Mouse (Mus musculus): Measurements from ENCODE around the gene Galk1.

The Galk1 gene
- long read RNA-seq, experiment 1, transcript Galk1-201 (8 exons, 1,406 nt) = major isoform, 51 of 56 reads
- long read RNA-seq, experiment 1, partial matches to known transcripts = 4 of 56 reads
- long read RNA-seq, experiment 1, other reads (novel, unspliced or antisense) = 1 of 56 reads
- long read RNA-seq, experiment 2, transcript Galk1-201 (8 exons, 1,406 nt) = major isoform, 80 of 85 reads
- long read RNA-seq, experiment 2, partial matches to known transcripts = 3 of 85 reads
- long read RNA-seq, experiment 2, other reads (novel, unspliced or antisense) = 2 of 85 reads

DNA sequence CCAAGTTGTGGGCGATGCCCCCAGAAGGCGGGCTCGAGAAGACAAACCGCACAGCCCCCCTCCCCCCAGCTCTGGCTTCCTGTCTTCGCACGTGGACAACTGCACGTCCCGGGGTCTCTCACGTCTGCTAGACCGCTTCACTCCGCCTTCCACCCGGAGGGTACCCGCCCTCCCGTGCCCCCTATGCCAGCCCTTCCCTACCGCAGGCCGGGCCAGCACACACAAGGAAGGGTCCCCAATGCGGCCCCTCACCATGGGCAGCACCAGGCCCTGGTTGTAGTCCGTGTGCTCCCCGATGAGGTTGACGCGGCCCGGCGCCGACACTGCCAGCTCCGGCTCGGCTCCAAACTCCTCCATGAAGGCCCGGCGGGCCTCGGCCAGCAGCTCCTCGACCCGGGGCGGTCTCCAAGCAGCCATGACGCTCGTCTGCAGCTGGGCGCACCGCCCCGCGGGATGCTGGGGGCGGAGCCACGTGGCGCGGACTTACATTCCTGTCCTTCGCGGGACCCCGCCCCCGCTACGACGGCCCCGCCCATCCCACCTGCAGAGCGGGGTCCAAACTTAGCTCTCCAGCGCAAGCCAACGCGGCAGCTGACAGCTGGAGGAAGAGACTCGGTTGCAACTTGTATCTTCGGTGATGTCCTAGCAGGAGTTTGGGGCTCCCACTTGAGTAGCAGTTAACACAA lies at the start of gene Galk1:
TSS of gene Galk1 (minus strand) at position 458 of the 686 bp plus-strand sequence.
- intact Hi-C loops (cut with DNase I) = no loop called here

DNA sequence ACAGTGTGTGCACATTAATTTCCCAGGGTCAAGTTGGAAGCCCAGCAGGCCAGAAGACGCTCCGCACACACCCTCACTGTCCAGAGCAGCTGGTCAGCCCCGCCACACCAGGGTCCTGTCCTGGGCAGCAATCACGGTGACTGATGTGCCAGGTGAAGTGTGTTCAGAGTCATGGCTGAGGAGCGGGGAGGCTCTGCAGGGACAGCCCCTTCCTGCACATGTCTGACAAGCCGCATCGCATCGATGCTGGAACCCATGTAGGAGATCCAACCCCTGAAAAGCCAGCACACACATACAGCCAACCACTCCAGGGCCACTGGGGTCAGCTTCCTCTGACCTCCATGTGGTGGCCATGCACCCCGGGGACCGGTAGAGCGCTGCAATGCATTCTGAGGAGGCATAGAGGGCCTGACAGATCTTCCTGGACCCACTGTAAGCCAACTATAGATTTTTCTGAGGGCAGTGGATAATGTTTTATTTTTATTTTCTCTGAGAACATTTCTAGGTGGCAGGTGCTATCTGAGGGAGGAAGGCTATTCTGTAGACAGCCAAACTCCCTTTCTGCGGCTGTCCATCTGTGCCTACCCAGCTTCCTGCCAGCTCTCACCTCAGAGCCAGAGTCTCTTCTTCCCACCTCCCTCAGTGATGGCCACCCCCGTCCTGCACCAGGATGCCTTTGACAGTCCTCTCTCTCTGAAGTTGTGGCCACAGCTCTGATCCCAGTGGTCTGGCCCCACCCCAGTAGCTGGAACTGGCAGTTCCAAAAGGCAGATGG lies 49.3 kb upstream of the Galk1 start:
- intact Hi-C loops (cut with DNase I) = no loop called here

DNA sequence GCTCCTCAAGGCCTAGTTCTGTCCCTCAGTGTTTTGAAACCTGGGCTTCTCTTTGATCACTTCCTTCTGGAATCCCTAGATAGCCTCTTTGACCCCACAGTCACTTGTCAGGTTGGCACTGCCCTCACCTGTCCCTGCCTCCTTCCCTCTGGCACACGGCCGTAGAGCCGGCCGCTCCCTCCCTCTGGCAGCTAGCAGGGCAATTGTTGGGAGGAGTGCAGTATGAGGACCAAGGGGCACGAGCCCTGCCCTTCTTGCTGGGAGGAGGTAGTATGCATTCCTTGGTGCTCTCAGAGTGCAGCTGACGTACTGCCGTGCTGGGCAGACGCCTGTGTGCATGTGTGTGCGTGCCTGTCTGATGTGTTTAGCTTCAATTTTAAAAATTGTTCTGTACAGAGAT lies 48.1 kb upstream of the Galk1 start:
- intact Hi-C loops (cut with DNase I) = no loop called here

DNA sequence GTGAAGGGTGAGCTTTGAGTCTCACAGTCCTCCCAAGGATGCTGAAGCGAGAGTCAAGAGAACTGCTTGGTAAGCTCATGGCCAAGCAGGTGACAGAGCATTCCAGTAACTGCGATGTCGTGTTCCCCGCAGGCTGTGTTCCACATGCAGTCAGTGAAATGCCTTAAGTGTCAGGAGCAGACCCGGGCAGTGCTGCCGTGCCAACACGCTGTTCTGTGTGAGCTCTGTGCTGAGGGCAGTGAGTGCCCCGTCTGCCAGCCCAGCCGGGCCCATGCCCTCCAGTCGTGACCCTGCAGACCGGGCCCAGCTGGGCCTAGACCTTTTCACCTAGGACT lies 47.1 kb upstream of the Galk1 start:
- intact Hi-C loops (cut with DNase I) = no loop called here

DNA sequence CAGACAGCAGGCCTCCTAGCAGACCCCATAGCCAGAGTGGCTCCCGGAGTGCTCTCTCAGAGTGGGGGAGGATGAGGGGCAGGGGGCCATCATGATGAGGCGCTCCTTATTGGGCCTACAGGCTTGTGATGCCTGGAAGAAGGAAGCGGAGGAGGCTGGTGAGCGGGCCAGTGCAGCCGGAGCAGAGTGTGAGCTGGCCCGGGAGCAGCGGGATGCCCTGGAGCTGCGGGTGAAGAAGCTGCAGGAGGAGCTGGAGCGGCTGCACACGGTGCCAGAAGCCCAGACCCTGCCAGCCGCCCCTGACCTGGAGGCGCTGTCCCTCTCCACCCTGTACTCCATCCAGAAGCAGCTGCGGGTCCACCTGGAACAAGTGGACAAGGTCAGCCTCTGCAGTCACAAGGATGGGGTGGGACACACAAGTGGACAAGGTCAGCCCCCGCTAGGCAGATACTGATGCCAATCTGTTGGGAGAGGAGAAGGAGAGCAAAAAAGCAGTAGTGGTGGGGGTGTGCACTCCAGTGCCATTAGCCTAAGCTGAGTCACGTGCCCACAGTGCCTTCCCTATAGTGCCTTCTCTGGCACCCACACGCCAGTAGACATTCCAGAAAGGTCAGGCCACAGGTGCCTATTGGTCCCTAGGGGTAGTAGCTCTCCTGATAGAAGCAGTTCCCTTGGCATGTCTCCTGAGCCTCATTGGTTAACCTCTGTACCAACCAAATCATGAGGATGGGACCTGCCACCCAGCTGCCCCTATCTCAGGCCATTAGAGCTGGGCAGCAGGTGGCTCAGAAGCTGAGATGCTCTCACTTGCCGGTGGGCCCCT lies 46.6 kb upstream of the Galk1 start:
- intact Hi-C loops (cut with DNase I) = no loop called here

DNA sequence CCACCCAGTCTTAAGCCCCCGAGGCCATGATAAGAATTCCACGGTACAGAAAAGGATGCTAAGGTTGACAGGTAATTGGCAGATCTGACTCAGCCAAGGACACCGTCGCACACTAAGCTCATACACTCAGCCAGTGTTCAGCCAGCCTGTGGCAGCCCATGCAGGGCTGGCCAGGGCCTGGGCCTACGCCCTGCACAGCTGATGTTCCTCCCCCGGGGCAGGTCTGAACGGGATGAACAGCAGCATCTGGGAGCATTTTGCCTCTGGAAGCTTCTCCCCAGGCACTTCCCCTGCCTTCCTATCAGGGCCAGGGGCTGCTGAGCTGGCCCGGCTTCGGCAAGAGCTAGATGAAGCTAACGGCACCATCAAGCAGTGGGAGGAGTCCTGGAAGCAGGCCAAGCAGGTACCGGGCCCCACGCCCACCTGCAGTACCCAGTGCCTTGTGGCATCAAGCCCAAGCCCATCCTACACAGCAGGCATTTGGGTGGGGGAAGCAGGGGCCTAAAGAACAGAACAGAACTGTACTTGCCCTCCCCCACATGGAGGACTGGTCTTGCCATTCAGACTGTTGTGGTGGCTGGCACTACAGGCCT lies 45.6 kb upstream of the Galk1 start:
- intact Hi-C loops (cut with DNase I) = no loop called here

DNA sequence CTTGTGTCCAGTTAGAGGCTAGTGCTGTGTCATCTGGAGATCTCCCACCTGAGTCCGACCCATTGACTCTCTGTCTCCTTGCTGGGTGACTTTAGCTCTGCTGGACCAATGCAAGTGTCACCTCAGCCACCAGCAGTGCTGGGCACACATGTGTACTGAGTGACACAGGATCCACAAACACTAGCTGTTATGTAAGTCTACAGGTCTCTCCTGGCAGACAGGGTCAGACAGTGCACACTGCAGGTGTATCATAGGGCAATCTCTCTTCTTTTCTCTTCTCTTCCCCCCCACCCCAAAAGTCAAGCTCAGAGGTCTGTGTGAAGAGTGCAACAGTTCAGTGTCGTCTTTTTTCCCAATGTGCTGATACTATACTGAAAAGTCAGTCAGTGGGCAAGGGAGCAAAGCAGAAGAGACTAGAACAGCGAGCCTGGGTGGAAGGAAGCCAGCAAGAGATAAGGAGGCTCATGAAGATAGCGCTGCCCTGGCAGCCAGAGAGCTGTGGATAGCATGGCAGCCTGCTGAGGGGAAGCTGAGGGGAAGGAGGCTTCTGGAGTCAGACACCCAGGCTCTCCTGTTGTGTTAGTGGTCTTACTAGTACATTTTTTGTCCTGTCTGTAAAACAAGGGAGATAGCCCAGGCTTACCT lies 44.8 kb upstream of the Galk1 start:
- intact Hi-C loops (cut with DNase I) = no loop called here

DNA sequence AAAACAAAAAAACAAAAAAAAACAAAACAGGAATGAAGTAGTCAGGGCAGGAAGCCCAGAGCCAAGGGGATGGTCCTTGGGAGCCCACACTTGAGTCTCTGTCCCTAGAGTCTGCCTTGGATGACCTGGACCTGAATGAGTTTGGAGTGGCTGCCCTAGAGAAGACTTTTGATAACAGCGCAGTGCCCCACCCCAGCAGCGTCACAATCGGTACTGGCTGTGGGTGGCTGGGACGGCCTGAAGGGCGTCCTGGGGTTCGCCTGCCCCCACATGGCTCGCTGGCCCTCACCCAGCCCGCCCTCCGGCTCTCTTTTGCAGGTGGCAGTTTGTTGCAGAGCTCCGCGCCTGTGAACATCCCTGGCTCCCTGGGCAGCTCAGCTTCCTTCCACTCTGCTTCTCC lies 43.4 kb upstream of the Galk1 start:
- intact Hi-C loops (cut with DNase I) = no loop called here

DNA sequence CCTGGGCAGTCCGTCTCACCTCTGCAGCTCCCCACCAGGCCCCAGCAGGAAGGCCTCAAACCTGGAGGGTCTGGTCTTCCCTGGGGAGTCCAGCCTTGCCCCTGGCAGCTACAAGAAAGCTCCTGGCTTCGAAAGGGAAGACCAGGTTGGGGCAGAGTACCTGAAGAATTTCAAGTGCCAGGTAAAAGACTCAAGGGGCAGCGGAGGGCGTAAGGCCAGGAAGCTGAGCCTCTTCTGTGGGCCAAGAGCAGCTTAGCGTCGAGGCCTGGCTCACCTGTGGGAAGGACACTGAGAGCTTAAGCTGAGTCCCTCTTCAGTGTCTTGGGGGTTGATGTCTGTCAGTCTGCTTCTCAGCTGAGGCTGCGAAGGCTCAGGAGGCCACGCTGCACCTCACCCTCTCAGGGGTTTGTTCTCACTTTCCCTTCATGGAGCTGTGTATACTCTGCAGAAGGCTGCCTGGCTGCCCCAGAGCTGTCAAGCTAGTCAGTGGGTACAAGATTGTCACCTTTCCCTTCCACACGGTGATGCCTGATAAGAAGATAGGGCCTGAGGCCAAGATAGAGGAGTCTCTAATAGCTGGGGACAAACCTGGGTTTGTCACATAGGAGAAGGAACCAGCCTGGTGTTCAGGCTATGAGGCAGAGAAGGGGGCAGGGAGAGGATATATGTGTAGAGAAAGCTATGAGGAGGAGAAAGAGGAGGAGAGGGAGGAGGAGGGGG lies 41.2 kb upstream of the Galk1 start:
- intact Hi-C loops (cut with DNase I) = no loop called here

DNA sequence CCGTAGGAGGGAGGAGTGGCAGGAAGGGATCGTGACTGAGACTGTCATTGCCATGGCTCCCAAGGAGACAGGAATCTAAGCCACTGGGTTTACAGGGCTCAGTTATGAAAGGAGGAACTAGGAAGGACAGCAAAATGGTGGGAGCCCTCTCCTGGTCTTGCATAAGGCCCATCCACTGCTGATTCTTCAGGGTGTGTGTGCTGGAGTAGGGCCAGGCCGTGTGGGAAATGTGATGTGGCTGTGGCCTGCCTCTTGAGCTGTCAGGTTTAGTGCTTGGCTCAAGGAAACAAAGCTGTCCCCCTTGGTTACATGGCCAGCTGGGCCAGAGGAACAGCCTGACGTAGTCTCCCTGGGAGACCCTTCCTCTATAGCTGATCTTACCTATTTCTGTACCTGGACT lies 37.7 kb upstream of the Galk1 start:
- intact Hi-C loops (cut with DNase I) = no loop called here

DNA sequence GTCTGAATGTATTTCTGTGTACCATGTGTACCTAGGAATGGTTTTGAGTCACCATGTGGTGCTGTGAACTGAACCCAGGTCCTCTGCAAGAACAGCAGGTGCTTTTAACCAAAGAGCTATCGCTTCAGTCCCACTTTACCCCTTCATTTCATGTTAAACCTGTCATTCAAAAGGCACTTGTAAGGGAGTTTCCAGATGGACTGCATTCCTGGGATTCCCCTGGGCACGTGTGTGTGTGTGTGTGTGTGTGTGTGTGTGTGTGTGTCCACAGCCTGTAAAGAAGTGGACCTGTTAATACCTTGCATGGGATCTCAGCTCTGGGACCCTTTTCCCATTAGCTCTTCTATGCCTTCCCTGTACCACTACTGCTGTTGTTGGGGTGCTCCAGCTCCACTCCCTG lies 37.1 kb upstream of the Galk1 start:
- intact Hi-C loops (cut with DNase I) = no loop called here

DNA sequence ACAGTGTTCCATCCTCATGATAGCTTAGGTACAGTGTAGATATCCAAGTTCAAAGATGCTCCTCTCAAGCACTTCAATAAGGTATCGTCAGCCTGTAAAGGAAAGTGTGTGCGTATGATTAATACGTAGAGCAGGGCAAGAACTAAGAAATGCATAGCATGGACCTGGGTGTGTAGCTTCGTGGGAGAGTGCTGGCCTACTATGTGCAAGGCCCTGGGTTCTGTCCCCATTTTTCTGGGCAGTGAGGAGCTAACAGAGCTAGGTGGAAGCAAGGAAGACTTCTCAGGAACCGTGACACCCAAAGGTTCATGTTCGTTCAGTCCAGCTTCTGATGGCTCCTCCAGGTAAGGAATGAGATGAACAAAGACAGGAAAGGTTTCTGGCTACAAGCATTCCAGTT lies 32.7 kb upstream of the Galk1 start:
- intact Hi-C loops (cut with DNase I) = no loop called here

DNA sequence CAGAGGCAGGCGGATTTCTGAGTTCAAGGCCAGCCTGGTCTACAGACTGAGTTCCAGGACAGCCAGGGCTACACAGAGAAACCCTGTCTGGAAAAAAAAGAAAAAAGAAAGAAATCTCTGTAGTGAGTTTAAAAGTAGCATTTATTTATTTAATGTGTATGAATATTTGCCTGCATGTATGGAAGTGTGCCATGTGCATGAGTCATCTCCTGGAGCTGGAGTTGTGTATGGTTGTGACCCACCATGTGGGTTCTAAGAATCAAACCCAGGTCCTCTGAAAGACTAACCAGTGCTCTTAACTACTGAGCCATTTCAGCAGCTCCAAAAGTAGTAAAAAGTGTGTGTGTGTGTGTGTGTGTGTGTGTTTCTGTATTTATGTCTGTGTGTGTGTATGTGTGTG lies 30.8 kb upstream of the Galk1 start:
- intact Hi-C loops (cut with DNase I) = no loop called here

DNA sequence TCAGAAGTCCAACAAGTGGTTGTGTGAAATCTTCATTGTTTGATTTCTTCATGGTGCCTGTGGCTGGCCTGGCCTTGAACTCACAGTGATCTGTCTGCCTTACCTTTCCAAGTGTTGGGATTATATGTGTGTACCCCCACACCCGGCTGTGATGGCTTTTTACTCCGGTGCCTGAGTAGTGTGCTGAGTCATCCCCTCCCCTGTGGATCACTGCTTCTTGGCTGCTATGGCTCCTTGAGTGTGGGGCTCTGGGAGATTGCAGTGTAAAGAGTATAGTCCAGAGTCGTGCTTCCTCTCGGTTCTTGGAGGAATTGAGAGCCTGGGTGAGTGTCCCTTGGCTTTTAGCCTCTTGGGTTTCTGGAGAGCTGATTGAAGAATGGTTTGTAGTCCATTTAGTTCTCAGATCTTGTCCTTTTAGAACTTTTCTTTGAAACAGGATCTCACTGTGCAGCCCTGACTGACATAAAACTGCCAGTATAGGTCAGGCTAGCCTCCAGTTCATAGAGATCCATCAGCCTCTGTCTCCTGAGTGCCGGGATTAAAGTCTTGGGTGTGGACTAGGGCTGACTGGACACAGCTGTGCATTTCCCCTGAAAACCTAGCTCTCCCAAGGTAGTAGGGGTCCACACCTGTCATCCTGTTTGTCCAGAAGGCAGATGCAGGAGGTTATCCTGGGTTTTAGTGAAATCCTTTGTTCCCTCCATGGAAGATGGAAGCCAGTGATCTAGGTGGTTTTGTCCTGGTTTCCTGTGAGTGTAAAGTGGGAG lies 30.0 kb upstream of the Galk1 start:
- intact Hi-C loops (cut with DNase I) = no loop called here

DNA sequence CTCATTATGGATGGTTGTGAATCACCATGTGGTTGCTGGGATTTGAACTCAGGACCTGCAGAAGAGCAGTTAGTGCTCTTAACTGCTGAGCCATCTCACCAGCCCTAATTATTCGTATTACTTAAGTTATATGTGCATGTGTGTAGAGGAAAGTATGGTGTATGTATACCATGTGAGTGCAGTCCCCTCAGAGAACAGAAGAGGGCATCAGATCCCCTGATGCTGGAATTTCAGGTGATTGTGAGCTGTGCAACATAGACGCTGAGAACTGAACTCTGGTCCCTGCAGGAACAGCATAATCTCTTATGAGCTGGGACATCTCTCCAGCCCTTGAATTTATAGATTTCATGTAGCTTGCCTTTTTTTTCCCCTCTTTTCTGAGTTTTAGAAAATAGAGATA lies 29.3 kb upstream of the Galk1 start:
- intact Hi-C loops (cut with DNase I) = no loop called here

DNA sequence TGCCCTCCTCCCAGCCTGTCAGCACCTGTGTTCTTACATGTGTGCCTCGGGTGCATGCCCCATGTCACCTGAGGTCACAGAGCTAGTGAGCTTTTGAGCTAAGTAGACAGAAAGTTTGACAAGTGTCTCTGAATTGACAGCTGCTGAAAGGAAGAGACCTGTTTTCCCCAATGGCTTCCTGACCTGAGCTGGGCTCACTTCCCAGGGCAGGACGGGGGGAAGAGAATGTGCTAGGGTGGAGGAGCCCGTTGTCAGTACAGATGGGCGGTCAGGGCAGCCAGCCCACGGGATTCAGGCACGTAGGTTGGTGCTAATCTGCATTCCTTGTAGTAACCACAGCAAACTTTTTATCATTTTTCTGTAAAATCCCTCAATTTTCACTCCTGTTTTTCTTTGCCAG lies 28.1 kb upstream of the Galk1 start:
- intact Hi-C loops (cut with DNase I) = no loop called here

DNA sequence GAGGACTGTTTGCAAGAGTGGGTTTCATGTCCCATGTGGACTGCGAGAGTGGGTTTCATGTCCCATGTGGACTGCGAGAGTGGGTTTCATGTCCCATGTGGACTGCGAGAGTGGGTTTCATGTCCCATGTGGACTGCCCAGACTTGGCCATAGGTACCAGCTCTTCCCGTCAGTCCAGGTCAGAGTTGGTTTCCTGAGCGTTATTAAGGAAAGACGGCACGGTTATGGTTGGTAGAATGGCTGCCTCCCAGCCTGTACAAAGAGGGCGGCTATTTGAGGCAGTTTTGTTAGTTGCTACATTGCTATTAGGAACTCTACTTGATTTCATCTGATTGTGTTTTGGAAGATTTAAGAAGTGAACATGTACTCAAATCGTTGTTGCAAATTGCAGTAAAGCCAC lies 25.3 kb upstream of the Galk1 start:
- intact Hi-C loops (cut with DNase I) = loop anchor here (10.0 kb wide), 1 partner anchor 97 kb away; the partner anchor contains the start of genes Mrpl38 and Trim65

DNA sequence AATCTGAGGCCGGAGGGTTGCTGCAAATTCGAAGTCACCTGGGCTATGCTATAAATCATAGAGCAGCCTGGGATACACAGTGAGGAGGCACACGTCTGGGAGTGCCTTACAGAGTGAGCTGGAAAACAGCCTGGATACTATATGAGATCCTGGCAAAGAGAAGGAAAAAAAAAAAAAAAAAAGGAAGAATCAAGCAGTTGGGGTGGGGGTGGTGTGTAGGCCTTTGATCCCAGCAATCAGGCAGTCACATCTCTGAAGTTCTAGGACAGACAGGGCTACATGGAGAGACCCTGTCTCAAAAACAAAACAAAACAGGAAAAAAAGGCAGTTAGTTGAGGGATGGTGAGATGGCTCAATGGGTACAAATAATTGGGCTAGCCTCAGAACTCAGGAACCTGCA lies 24.2 kb upstream of the Galk1 start:
- intact Hi-C loops (cut with DNase I) = loop anchor here (10.0 kb wide), 1 partner anchor 98 kb away; the partner anchor contains the start of genes Mrpl38 and Trim65

DNA sequence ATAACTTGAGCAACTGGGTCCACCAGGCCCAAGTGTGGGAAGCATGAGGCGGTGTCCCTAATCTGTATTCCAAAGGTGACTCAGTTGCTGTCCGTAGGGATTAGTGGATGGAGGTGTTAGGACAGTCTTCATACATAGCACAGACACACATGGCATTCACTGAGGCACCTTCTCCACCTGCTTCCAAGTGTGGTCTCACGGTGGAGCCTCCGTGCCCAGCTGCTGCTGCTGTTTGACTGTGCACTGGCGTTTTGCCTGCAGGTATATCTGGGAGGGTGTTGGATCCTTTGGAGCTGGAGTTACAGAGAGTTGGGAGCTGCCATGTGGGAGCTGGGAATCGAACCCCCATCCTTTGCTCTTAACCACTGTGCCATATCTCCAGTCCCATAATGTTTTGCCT lies 22.1 kb upstream of the Galk1 start:
- intact Hi-C loops (cut with DNase I) = loop anchor here (5.0 to 10.0 kb wide), 2 partner anchors 43 to 100 kb away; partner anchors contain the start of genes Mrpl38, Trim65 and Unc13d
